Mouse (Mus musculus) ovary, adult 18-20 months (tissue): ENCODE results near the gene Zfyve1.
"Not testable (repeated sequence)": the region's sequence is repeated elsewhere in the genome, so short reads cannot be mapped to it uniquely, and the experiment has no call there.

Experiments
- DNase-seq: peaks from one replicate; pipeline ENCODE4 v3.0.0; 2022; ENCODE audit warnings: low spot score, mixed read lengths

Zfyve1 gene

GRCm38 (mm10) chr12:83597025-83597501, at the start of gene Zfyve1:
Gene Zfyve1 (minus strand): TSS chr12:83597222.
- DNase-seq: peak; percentile 96

GRCm38 (mm10) chr12:83643116-83643515, 46.1 kb upstream of the Zfyve1 start:
- DNase-seq: no peak

DNA sequence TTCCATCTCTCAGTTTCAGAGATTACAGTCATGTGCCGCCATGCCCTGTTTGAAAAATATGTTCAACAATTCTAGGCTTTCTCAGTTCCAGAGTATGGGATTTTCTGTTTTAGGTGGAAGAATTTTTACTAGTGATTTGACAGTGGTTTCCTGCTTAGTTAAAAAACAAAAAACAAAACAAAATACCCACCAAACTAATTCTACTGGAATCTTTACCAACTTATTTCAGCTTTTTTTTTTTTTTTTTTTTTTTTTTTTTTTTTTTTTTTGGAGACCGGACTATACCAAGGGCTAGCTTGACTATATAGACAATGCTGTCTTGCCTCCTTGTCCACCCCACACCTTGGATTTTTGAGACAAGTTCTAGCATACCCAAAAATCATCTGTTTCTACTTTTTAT, 44.2 kb upstream of the Zfyve1 start:
- no peak for DNase-seq

GRCm38 (mm10) chr12:83633807-83634206, 36.8 kb upstream of the Zfyve1 start:
- DNase-seq: no peak

DNA sequence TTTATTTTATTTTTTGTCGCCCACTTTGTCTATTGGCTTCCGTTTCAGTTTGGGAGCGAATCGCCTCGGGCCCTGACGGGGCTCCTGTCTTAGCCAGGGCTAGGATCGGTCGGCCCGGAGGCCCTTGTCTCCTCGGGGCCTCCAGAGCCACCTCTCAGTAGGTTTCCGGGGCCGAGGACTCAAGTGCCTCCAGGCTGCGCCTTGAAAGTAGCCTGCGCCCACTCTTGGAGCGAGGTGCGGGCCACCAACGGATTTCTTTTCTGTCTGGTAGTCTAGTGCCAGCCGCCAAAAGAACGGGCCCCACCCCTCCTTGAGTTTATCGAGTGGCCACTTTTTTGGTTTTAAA, 35.6 kb upstream of the Zfyve1 start:
- DNase-seq: peak; percentile 12

- DNase-seq: peak; percentile 96
Observed at GRCm38 (mm10) chr12:83631743-83632679, 35.0 kb upstream of the Zfyve1 start.

GRCm38 (mm10) chr12:83630936-83631335, 33.9 kb upstream of the Zfyve1 start, which contains the start of gene Rbm25:
Gene Rbm25 (plus strand): TSS chr12:83631236.
- not testable (repeated sequence) for DNase-seq

DNA sequence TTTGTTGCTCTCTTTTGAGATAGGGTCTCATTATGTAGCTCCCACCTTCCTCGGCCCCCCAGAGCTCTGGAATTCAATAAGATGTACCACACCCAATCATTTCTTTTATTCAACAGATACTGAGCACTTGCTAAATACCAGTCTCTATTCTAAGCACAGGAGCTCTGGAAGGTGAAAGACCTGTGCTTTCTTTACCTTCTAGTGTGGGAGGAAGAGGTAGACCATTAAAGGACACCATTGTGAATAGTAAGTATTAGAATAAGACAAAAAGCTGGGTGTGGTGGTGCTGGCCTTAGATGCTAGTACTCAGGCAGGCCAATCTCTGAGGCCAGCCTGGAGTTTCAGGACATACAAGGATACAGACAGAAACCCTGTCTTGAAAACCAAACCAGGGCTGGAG, 27.3 kb upstream of the Zfyve1 start:
- DNase-seq: no peak

GRCm38 (mm10) chr12:83622031-83622755, 25.2 kb upstream of the Zfyve1 start:
- DNase-seq: no peak

- not testable (repeated sequence) for DNase-seq
Observed at GRCm38 (mm10) chr12:83620694-83621093, 23.7 kb upstream of the Zfyve1 start.

DNA sequence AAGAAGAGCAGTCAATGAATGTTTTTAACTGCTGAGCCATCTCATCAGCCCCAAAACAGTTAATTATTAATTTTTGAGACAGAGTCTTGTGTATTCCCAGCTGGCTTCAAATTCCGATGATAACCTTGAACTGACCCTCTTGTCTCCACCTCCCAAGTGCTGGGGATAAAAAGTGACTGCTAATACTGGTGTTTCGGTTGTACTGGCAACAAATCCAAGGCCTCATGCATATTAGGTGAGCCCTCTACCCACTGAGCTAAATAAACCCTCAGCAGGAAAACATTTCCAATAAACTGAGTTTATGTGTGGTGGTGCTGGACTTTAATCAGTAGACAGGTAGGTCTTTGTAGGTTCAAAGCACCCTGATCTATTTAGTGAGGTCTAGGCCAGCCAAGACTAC, 22.0 kb upstream of the Zfyve1 start:
- no peak for DNase-seq

DNA sequence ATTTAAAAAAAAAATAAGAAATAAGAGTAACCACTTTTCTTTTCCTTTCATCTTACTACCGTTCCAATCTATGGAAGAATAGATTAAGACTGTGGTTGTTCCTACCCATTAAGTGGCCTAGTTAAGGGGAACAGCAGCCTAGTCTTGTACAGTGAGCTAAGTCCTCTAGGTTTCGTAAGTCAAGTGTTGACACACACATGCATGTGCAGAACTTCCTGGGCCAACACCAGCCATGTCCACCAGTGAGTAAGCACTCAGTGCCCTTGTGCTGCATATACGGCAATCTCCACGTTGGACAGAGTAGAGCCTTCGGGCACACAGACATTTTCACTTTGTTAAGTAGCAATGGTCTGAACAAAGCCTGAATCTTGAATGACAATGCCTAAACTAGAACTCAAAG, 20.2 kb upstream of the Zfyve1 start:
- no peak for DNase-seq

DNA sequence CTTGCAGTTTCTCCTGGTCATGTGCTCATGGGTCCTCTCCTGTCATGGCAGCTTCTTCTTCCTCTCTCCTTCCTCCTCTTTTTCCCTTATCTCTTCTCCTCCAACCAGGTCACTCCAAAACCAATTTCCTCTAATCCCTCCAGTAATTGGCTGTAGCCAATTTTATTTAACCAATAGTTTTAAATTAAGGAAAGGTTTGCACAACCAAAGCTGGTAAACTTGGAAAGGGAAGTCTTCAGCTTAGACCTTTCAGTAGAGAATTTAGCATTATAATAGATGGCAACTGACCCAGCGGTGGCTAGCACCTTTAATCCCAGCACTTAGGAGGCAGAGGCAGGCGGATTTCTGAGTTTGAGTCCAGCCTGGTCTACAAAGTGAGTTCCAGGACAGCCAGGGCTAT, 9.4 kb upstream of the Zfyve1 start:
- DNase-seq: not testable (repeated sequence)

- DNase-seq: no peak
Observed at GRCm38 (mm10) chr12:83602285-83602684, 5.3 kb upstream of the Zfyve1 start.

DNA sequence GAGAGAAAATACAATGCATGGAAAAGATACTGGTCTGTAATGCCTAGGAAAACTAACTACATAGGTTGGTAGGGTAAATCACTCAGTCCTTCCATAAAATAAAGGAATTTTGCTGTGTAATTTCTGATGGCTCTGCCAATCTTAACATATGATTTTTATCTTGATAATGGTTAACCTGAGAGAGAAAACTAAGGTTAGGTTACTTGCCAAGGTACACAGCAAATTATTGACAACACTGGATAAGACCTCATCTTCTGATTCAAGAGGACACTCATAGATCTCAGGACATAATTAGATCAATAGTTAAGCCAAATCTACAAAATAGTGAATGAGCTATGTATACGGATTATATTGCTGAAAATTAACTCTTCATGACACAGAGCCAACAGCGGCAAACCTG, 859 bp upstream of the Zfyve1 start:
- DNase-seq: no peak

- no peak for DNase-seq
Observed at GRCm38 (mm10) chr12:83596191-83596954, 649 bp downstream of the Zfyve1 start.

- DNase-seq: no peak
Observed at GRCm38 (mm10) chr12:83594454-83595040, 2.5 kb downstream of the Zfyve1 start.

GRCm38 (mm10) chr12:83591754-83592501, 5.1 kb downstream of the Zfyve1 start:
- DNase-seq: no peak

GRCm38 (mm10) chr12:83586628-83587027, 10.4 kb downstream of the Zfyve1 start:
- no peak for DNase-seq

GRCm38 (mm10) chr12:83582747-83583146, 14.3 kb downstream of the Zfyve1 start:
- no peak for DNase-seq

DNA sequence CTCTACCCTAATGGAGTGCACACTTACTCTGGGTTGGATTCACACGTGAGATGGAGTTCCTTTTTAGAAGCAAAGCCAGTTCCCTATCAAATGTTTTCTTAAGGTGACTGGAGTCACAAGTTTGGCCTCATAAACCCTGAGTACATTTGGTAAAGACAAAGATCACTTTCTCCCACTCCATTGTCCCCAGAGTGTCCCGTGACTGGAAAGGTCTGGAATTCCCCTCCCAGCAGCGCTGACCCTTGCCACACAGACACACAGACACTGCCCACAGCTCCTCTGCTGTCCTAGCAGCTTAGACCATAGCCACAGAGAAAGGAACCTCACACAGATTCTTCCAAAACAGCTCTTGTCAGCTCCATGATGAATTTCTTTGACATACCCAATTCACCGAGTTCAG, 14.9 kb downstream of the Zfyve1 start:
- no peak for DNase-seq
